Mouse (Mus musculus) skeletal muscle tissue, adult 2 months (tissue): ENCODE results near the gene Tnrc6a.

Experiments
- DNase-seq: peaks from one replicate; pipeline ENCODE4 v3.0.0-alpha.2; 2012; ENCODE audit warnings: low read depth, low spot score

The Tnrc6a gene

GRCm38 (mm10) chr7:123124735-123125181 is 1.1 kb downstream of the Tnrc6a start:
- DNase-seq = no peak

- DNase-seq = no peak
Measured at GRCm38 (mm10) chr7:123126056-123126455, 2.4 kb downstream of the Tnrc6a start.

GRCm38 (mm10) chr7:123127301-123127700 is 3.6 kb downstream of the Tnrc6a start:
- no peak for DNase-seq

- DNase-seq = no peak
Measured at GRCm38 (mm10) chr7:123127981-123128380, 4.3 kb downstream of the Tnrc6a start.

GRCm38 (mm10) chr7:123129061-123129460 is 5.4 kb downstream of the Tnrc6a start:
- no peak for DNase-seq

- DNase-seq = no peak
Measured at GRCm38 (mm10) chr7:123130198-123130597, 6.5 kb downstream of the Tnrc6a start.

GRCm38 (mm10) chr7:123132401-123132800 is 8.7 kb downstream of the Tnrc6a start:
- DNase-seq = no peak

- DNase-seq = no peak
Measured at GRCm38 (mm10) chr7:123134876-123135275, 11.2 kb downstream of the Tnrc6a start.

GRCm38 (mm10) chr7:123135655-123136054 is 12.0 kb downstream of the Tnrc6a start:
- DNase-seq = no peak

- no peak for DNase-seq
Measured at GRCm38 (mm10) chr7:123138001-123138400, 14.3 kb downstream of the Tnrc6a start.

- no peak for DNase-seq
Measured at GRCm38 (mm10) chr7:123146141-123146846, 22.6 kb downstream of the Tnrc6a start.

GRCm38 (mm10) chr7:123147787-123148186 is 24.1 kb downstream of the Tnrc6a start:
- DNase-seq = no peak

- no peak for DNase-seq
Measured at GRCm38 (mm10) chr7:123148935-123149334, 25.2 kb downstream of the Tnrc6a start.

GRCm38 (mm10) chr7:123162346-123162745 is 38.7 kb downstream of the Tnrc6a start:
- no peak for DNase-seq

- DNase-seq = no peak
Measured at GRCm38 (mm10) chr7:123167436-123167835, 43.8 kb downstream of the Tnrc6a start.

- DNase-seq = no peak
Measured at GRCm38 (mm10) chr7:123169618-123170017, 45.9 kb downstream of the Tnrc6a start.

GRCm38 (mm10) chr7:123172101-123172500 is 48.4 kb downstream of the Tnrc6a start:
- no peak for DNase-seq

- DNase-seq = no peak
Measured at GRCm38 (mm10) chr7:123177215-123177614, 53.5 kb downstream of the Tnrc6a start.

GRCm38 (mm10) chr7:123181787-123182701 is 58.4 kb downstream of the Tnrc6a start:
- no peak for DNase-seq

- DNase-seq = no peak
Measured at GRCm38 (mm10) chr7:123184891-123185290, 61.2 kb downstream of the Tnrc6a start.

- no peak for DNase-seq
Measured at GRCm38 (mm10) chr7:123186463-123186862, 62.8 kb downstream of the Tnrc6a start.

GRCm38 (mm10) chr7:123187246-123187645 is 63.6 kb downstream of the Tnrc6a start:
- no peak for DNase-seq

GRCm38 (mm10) chr7:123188462-123188861 is 64.8 kb downstream of the Tnrc6a start:
- no peak for DNase-seq
